Mouse (Mus musculus) embryo, embryonic 11.5 days (tissue): ENCODE data around the gene Zcchc10.
"Not testable (repeated sequence)": the region's sequence is repeated elsewhere in the genome, so short reads cannot be mapped to it uniquely, and the experiment has no call there.

ENCODE experiments used
- DNase-seq: peaks from one replicate; pipeline ENCODE4 v3.0.0-alpha.2; 2012; ENCODE audit warnings: low read depth, low spot score

The Zcchc10 gene

GRCm38 (mm10) chr11:53324512-53324968 lies at the start of gene Zcchc10:
Gene Zcchc10, plus strand, starts transcription at chr11:53324679.
- peak; percentile 72 for DNase-seq

DNA sequence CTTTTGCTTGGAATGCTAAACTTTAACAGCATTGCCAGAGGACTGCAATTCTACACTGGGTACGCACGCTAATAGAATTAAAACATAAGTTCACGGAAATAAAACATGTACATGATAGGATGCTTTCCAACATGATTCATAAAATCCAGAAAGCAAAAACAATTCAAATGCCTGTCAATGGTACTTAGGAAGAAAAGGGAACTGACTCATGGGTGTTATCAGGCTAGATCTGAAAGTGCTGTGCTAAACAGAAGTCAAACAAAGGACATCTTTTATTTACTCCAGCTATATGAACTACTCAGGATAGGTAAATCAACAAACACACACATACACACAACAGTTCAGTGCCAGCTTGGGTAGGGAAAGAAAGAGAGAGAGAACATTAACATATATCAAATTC lies 49.1 kb upstream of the Zcchc10 start:
- no peak for DNase-seq

GRCm38 (mm10) chr11:53278411-53278810 lies 46.1 kb upstream of the Zcchc10 start:
- no peak for DNase-seq

DNA sequence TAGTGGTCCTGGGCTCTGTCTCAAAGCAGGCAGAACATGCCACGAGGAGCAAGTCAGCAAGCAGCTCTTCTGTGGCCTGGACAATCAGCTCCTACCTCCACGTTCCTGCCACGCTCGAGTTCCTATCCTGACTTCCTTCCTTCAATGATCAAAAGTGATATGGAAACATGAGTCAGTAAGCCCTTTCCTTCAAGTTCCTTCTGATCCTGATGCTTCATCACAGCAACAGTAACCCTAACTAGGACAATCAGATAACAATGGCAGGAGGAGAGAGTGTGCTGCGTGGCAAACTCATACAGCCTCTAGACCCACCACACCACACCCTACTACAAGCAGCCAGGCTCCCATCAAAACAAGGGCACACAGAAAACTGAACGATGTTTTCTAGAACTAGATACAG lies 38.6 kb upstream of the Zcchc10 start:
- DNase-seq, result no peak

- DNase-seq, result not testable (repeated sequence)
Measured at GRCm38 (mm10) chr11:53290187-53290586, 34.3 kb upstream of the Zcchc10 start.

DNA sequence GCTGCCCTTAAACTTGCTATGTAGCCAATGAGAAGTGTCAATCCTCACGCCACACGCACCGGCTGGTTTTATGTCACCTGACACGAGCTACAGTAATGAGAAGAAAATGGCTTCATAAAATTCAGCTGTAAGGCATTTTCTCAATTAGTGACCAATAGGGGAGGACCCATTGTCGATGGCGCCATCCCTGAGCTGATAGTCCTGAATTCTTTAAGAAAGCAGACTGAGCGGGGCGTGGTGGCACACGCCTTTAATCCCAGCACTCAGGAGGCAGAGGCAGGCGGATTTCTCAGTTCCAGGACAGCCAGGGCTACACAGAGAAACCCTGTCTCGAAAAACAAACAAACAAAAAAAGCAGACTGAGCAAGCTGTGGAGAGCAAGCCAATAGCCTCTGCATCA lies 33.6 kb upstream of the Zcchc10 start:
- DNase-seq, result no peak

- no peak for DNase-seq
Measured at GRCm38 (mm10) chr11:53294441-53294840, 30.0 kb upstream of the Zcchc10 start.

GRCm38 (mm10) chr11:53296880-53297279 lies 27.6 kb upstream of the Zcchc10 start:
- no peak for DNase-seq

- no peak for DNase-seq
Measured at GRCm38 (mm10) chr11:53297947-53298860, 26.3 kb upstream of the Zcchc10 start.

DNA sequence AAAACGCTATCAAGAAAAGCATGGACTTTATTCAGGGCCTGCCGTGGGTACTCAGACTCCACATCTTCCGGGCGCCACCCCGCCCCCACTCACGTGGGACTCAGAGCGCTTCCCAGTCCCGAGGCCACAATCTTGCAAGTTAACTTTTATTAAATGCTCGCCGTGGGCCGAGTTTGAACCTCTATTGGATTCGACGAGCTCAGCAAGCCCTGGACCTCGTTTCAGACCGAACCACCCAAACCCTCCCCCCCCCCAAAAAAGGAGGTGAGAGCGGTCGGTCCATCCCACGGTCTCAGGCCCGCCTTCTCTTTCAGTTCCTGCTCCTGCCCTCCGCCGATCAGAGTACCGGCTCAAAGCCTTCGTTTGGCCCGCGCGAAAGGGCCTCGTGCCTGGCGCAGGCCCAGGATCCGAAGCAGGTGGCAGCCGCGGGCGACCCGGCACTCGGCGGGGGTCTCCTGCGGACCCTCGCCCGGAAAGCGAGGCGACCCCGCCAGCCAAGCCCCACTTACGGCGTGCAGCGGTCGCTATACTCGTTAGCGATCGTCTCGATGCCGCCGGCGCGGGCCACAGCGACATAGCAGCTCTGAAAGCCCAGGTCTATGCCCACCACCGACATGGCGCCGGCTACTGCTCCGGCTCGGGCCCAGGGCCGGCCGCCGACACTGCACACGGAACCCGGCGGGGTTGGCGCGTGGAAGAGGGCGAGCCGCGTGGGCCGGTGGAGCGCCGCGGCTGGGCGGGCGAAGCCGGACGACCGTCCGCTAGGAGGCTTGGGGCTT lies 24.7 kb upstream of the Zcchc10 start:
- DNase-seq, result no peak

- peak; percentile 100 for DNase-seq
Measured at GRCm38 (mm10) chr11:53300330-53301166, 23.9 kb upstream of the Zcchc10 start, which contains the start of gene Hspa4. Gene Hspa4, minus strand, starts transcription at chr11:53300457.

DNA sequence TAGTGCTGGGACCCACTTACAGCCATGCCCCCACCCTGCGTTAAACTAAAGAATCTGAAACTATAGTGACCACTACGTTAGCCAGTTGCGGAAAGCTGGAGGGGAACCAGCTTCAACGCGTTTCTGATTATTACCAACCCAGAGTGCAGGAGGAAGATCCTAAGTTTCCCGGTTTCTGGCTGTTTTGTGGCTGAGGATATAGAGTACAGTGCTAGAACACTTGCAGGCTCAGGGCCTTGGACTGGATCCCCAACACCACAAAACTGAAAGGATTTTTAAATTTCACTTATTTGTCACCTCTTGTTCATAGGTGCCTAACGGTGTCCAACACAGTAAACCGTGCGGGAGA lies 23.3 kb upstream of the Zcchc10 start:
- DNase-seq, result no peak

GRCm38 (mm10) chr11:53304044-53304840 lies 20.2 kb upstream of the Zcchc10 start:
- DNase-seq, result no peak

DNA sequence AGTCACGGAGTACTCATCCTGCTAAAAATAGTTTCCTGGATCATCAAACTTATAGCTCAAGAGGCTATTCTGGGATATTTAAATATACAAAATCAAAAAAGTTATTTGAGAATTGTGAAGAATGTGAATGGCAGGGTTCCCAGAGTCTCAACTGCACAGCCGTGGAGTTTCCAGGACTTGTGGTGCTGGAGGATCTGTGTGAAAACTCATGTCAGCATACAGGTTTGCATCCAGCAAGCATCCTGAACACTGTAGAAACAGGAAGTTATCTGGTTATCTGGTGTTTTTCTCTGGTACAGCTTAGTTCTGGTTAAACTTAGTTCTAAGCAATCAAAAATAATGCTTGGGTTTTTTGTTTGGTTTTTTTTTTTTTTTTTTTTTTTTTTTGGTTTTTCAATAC lies 17.5 kb upstream of the Zcchc10 start:
- DNase-seq, result no peak

DNA sequence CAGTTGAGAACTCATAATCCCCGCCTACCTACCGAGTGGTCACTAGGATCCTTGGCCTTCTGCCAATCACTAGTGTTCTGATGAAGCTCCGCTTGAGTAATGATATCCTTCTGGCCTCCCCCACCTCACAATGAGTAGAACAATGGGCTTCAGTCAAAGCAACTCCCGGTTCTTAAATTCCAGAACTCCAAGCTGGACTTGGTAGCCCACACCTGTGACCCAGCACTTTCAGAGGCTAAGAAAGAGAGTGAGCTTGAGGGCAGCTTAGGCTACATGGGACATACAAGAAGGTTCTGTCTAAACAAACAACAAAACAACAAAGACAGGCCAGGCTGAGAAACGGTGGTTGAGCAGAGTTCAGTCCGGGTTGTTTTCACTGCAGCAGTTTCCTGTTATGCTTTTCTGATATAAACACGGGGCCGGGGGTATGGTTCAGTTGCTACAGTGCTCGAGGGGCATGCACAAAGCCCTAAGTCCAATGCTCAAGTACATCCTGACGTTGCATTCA lies 16.9 kb upstream of the Zcchc10 start:
- no peak for DNase-seq

DNA sequence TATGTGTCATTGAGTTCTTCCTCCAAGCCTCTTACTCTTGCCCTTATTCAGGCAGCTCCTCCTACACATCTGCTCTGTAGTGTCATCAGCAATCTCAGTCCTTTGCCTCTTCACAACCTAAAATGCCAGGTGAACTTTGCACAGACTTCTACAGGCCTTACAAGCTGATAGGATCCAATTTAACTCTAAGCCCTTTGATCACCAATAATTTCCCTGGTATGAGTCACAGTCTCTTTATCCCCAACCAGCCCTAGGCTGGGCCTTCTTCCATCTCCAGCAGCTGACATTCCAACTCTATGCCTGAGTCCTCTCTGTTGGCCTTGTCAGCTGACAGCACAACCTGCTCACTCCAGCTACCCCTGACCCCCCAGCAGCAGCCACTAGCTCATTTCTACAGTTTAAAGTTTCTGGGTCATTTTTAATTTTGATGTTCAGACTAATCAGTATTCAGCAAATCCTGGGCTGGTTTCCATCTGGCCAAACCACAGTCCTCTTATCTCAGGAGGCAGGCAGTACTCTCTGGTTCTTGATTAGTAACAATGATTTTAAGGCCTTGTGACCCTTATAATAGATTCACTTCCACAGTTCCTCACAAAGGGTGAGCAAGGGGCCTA lies 16.1 kb upstream of the Zcchc10 start:
- no peak for DNase-seq

DNA sequence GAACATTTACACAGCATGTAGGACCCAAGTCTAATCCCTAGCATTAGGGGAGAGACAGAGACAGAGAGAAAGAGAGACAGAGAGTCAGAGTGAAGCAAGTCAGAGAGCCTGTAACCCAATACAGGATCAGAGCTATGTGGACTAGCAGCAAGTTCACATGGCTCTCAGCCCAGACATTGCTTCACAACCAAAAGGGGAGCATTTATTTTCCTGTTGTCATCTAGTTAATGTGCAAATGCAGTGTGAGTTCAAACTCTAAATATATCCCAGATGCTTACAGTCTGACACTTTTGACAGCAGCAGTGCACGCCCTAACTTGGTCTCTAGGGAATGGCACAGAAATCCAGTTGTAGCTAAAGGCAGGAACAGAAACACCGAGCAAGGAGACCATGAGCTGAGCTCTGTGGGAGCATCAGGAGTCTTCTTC lies 15.6 kb upstream of the Zcchc10 start:
- DNase-seq, result no peak

GRCm38 (mm10) chr11:53311385-53311784 lies 13.1 kb upstream of the Zcchc10 start:
- DNase-seq, result no peak

- DNase-seq, result not testable (repeated sequence)
Measured at GRCm38 (mm10) chr11:53312823-53313222, 11.7 kb upstream of the Zcchc10 start.

GRCm38 (mm10) chr11:53314770-53315173 lies 9.7 kb upstream of the Zcchc10 start:
- no peak for DNase-seq
